5 mouse cellular contexts compared by ENCODE assay signal in genomic region chr11:106782271-106782670, GRCm38 (mm10).
DNase-seq lines count a peak whose midpoint lies in the region.
"Not testable (repeated sequence)": the region's sequence is repeated elsewhere in the genome, so short reads cannot be mapped to it uniquely, and the experiment has no call there.

No protein-coding gene starts in this region.

- DNase-seq in 3T3-L1 (ENCODE audit: low read depth, low spot score), result peak; percentile 3
- DNase-seq in CD4-positive, CD25-positive, alpha-beta regulatory T cell, adult 2 months (ENCODE audit: low read depth, low spot score), result peak; percentile 35
- peak; percentile 23 for DNase-seq in cerebellum, adult 9-10 months
- peak; percentile 56 for DNase-seq in induced T-regulatory cell, adult 2 months (ENCODE audit: low read depth)
- DNase-seq in splenic B cell, adult 2 months (ENCODE audit: low read depth, low spot score), result peak; percentile 18

- not testable (repeated sequence) for H3K27me3 ChIP-seq in splenic B cell, adult 2 months (ENCODE audit: control insufficient read depth, insufficient read depth, low read length, poor library complexity, severe bottlenecking)

- H3K36me3 ChIP-seq in splenic B cell, adult 2 months (ENCODE audit: control insufficient read depth, insufficient read depth, low read length, poor library complexity, severe bottlenecking), result peaks cover 55% of the 10 kb centered on the region

Comparison
In these comparisons a context has a peak if more than half of its experiments do, and no peak if none do; other contexts are left out.
1. Peak in every context shown above with its lines: DNase-seq.
2. DNase-seq: peak in every context shown above with its lines; median percentile 56 in induced T-regulatory cell, adult 2 months; 35 in CD4-positive, CD25-positive, alpha-beta regulatory T cell, adult 2 months; 23 in cerebellum, adult 9-10 months; 18 in splenic B cell, adult 2 months; 3 in 3T3-L1.